Mouse (Mus musculus) hematopoietic stem cell, adult 5-6 weeks (primary cell): ENCODE measurements around the gene Eci3. TPM values are rescaled to one million over a fixed set of nuclear protein-coding genes. Genes with fewer than 3 reads are reported as not detected.
"Not testable (repeated sequence)": the region's sequence is repeated elsewhere in the genome, so short reads cannot be mapped to it uniquely, and the experiment has no call there.

ENCODE experiments used
- ATAC-seq, 2 experiments: fragments of 125-278 bp in 1 of 2; replicated peaks in 1 of 2; 2 replicates each; pipeline ENCODE4 v1.8.0; 2016 to 2017; ENCODE audit warnings: inconsistent platforms in 2 of 2, mild to moderate bottlenecking in 2 of 2, moderate number of reproducible peaks in 2 of 2, low read depth in 1 of 2, moderate TSS enrichment in 1 of 2; ENCODE audit not compliant: low FRiP score in 2 of 2, poor library complexity in 2 of 2, severe bottlenecking in 2 of 2, insufficient read depth in 1 of 2, low TSS enrichment in 1 of 2
- total RNA-seq: library from RNA; stranded (forward); fragments of 172-1452, 232-1000 nt; gene quantifications from 2 replicates; pipeline ENCODE4 v1.2.3, GENCODE M21; 2017

Eci3 gene
- total RNA-seq, 1 experiment from 2014 or later: not detected

GRCm38 (mm10) chr13:34958158-34958557, 5.5 kb downstream of the Eci3 start:
- ATAC-seq: not testable (repeated sequence)

DNA sequence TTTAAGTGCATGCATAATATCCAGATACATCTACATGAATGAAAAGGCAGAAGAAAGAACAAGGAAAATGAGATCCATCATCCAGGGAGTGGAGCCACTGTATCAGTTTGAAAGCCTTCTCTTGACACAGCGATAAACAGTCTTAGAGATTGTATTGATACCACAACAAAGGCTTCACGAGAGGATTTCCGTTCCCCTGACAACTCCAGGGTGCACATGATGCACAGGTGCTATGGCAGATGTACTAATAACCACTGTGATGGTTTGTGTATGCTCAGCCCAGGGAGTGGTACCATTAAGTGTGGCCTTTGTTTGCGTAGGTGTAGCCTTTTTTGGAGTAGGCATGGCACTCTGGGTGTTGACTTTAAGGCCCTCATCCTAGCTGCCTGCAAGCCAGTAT, 6.7 kb downstream of the Eci3 start:
- no peak for ATAC-seq

- peak in 1 of 2 experiments; percentile 27; a peak in 1 of 4 replicates for ATAC-seq
Observed at GRCm38 (mm10) chr13:34951437-34951836, 12.2 kb downstream of the Eci3 start.

- ATAC-seq: no peak
Observed at GRCm38 (mm10) chr13:34942370-34942769, 21.2 kb downstream of the Eci3 start.

DNA sequence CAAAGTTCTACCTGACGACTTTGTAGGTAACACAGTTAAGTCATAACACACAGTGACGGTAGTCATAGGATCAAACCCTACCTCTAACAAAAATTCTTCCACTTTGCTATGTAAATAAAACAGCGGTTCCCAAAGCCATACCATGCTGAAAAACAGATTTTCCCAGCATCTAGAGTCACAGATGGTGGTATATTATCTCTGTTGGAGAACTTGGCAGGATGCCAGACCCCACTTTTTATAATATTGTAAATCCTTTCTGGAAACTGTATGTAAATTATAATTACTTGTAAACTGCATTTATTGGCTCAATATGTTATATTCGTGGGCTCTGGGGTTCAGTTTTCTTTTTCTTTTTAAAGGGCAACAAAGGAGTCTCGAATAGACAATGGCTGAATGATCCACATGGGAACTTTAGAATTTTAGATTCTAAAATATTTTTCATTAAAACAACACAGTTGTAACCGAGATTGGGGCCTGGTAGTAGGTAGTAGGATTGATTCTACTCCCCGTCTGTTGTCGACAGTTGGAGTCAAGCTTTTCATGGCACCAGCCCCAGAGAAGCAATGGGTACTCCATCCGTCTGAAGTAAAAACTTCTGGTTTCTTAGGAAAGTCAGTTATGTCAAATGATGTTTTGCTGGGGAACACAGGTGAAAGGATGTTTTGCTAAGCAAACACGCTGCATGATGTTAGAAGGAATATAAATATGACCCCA, 28.5 kb downstream of the Eci3 start:
- ATAC-seq: no peak

DNA sequence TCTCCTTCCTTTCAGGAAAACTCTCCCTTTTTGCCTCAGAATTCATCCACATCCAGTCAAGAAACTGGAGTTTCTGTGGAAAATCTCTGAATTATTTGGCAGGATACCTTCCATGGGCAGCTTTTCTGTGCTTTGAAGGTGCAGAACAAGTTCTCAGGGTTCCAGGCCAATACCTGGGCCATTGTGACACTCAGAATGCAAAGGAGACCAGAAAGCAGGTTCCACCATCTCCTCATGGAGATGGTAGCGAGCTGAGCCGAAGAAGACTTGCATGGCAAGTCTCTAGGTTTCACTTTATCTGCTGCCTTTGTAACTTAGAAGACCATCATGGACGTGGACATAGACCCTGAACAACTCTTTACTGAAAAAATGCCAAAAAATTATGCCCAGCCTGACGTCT, 39.4 kb downstream of the Eci3 start, which contains the start of the genes Fam217a and 4933417A18Rik:
Gene Fam217a, minus strand, starts transcription at position 101 of the 400 bp plus-strand sequence.
Gene 4933417A18Rik, plus strand, starts transcription at position 200 of the 400 bp plus-strand sequence.
- ATAC-seq: no peak

GRCm38 (mm10) chr13:34916520-34917167, 47.0 kb downstream of the Eci3 start:
- ATAC-seq: 0 out of 4 replicates have a peak, but pooled peaks of 1 of the 2 experiments have one; percentile 14

GRCm38 (mm10) chr13:34914614-34915013, 49.0 kb downstream of the Eci3 start:
- ATAC-seq: peak; percentile 74 to 76; a peak in 3 of 4 replicates

Other genes starting within 250 kb of the Eci3 start
- gene Fam50b, start 229.0 kb downstream of the Eci3 start, total RNA-seq: not detected in 2 replicates
- gene Prpf4b, start 88.5 kb downstream of the Eci3 start, total RNA-seq: 184 and 215 TPM in 2 replicates
- gene Fam217a, start 39.5 kb downstream of the Eci3 start, total RNA-seq: not detected in 2 replicates
- not detected in 2 replicates for gene 4933417A18Rik, start 39.4 kb downstream of the Eci3 start, total RNA-seq
- 75.4 and 79.4 TPM in 2 replicates for gene Eci2, start 63.3 kb upstream of the Eci3 start, total RNA-seq